Mouse (Mus musculus) hindbrain, postnatal 0 days (tissue): ENCODE data around the gene Dis3l2. TPM values are rescaled to one million over a fixed set of nuclear protein-coding genes. Genes with fewer than 3 reads are reported as not detected.

Experiments used
- ATAC-seq: fragments of 200-750 bp; cut with Nextera tagmentation; 2 replicates; pipeline ENCODE4 v1.8.0; 2017; ENCODE audit warnings: mild to moderate bottlenecking, moderate TSS enrichment, moderate library complexity
- DNase-seq: peaks from one replicate; pipeline ENCODE4 v3.0.0-alpha.2; 2015; ENCODE audit warnings: low spot score
- H3K27ac ChIP-seq: fragments of 300-500 bp; sonication (generic); 2 replicates; pipeline ENCODE4 v1.5.1; 2014; ENCODE audit warnings: mild to moderate bottlenecking
- H3K27me3 ChIP-seq: fragments of 300-500 bp; sonication (generic); 2 replicates; pipeline ENCODE4 v1.6.1; 2014; ENCODE audit warnings: low read length, mixed read lengths; ENCODE audit not compliant: insufficient read depth
- H3K36me3 ChIP-seq: fragments of 300-500 bp; sonication (generic); 2 replicates; pipeline ENCODE4 v1.6.1; 2014; ENCODE audit warnings: low read length, mixed read lengths; ENCODE audit not compliant: insufficient read depth
- H3K4me1 ChIP-seq: fragments of 300-500 bp; sonication (generic); 2 replicates; pipeline ENCODE4 v1.6.1; 2014; ENCODE audit warnings: antibody characterized with exemption, low read length, mixed read lengths; ENCODE audit not compliant: insufficient read depth
- H3K4me2 ChIP-seq: fragments of 300-500 bp; sonication (generic); 2 replicates; pipeline ENCODE4 v1.6.1; 2014; ENCODE audit warnings: low read depth, mild to moderate bottlenecking, low read length, moderate library complexity, mixed read lengths
- H3K4me3 ChIP-seq: fragments of 300-500 bp; sonication (generic); 2 replicates; pipeline ENCODE4 v1.5.1; 2014; ENCODE audit warnings: low read length
- H3K9ac ChIP-seq: fragments of 300-500 bp; sonication (generic); replicated peaks from 2 replicates; pipeline ENCODE4 v1.6.1; 2014; ENCODE audit warnings: mild to moderate bottlenecking, low read length, moderate library complexity, mixed read lengths
- H3K9me3 ChIP-seq: fragments of 300-500 bp; sonication (generic); 2 replicates; pipeline ENCODE4 v1.6.1; 2016; ENCODE audit warnings: low read length, mixed read lengths
- CTCF ChIP-seq: IDR thresholded peaks from 2 replicates; pipeline ENCODE4 v1.5.1; 2016; ENCODE audit warnings: antibody characterized with exemption, control low read depth, low read depth
- WGBS: fragments of 180-500 bp; shearing (Covaris S2); extraction: QIAGEN DNeasy Blood & Tissue Kit; methylation state at CpG from one replicate; pipeline ENCODE4 v1.1.7; 2014; 5-methylcytosine and 5-hydroxymethylcytosine counted together
- polyA plus RNA-seq: library from polyadenylated mRNA; unstranded; fragments of >200 nt; fragmentation: Nextera tagmentation; extraction: Ambion mirVana; gene quantifications from 2 replicates; pipeline ENCODE4 v1.2.1, GENCODE M21; 2015
- total RNA-seq: library from RNA; depleted of rRNA; stranded (reverse); fragments of >200 nt; gene quantifications from 2 replicates; pipeline ENCODE4 v1.2.3, GENCODE M21; 2014; rRNA removed

The Dis3l2 gene
- total and polyA plus RNA-seq, 2 experiments from 2014 or later: 33.2 to 40.0 TPM

DNA sequence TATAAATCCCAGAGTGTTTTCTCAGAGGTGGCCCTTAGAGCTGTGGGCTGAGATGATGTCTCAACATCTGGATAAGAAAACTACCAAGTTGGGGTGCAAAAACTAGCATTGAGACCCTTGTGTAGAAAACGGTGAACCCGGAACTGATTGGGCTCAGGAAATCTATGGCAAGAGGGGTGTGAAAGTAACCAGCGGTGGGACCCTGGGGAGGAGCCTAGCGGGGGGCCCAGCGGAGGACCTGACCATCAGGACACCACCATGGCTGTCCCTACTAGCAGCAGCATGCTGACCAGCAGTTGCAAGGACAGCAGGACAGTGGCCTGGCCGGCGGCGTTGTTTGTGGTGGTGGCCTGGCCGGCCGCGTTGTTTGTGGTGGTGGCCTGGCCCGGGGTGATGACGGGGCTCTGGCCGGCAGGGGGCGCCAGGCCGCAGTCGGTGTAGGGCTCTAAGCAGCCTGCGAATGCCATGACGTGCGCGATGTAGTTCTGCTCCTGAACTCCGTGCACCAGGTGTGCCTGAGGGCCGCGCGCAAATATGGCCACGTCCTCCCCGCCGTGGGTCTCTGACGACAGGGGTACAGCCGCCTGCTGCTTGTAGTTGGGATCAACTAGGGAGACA, 394.9 kb downstream of the Dis3l2 start:
- DNase-seq: peak; percentile 55
- 12% methylated on average over 30 of the region's 30 CpGs for WGBS

More for the DNA sequence above, 394.9 kb downstream of the Dis3l2 start:
- ATAC-seq: peak; percentile 72; the same call in 1 of the 2 replicates
- H3K36me3 ChIP-seq: no peaks in the 10 kb centered on the region
- no peak overlapping the region for H3K4me3 ChIP-seq
- no peaks in the 10 kb centered on the region for H3K4me1 ChIP-seq
- H3K27me3 ChIP-seq: no peaks in the 10 kb centered on the region
- H3K27ac ChIP-seq: no peak overlapping the region
- H3K4me2 ChIP-seq: 0 out of 2 replicates have a peak overlapping the region, but pooled peaks have one; percentile 21
- peak; percentile 71 for TF ChIP-seq CTCF
- H3K9ac ChIP-seq: no peak overlapping the region
- no peaks in the 10 kb centered on the region for H3K9me3 ChIP-seq

Other genes starting within 250 kb of the Dis3l2 start
- 619 and 723 TPM in 2 replicates for gene Ptma, start 177.1 kb upstream of the Dis3l2 start, total RNA-seq
- 1,399 and 1,474 TPM in 2 replicates for gene Ptma, start 177.1 kb upstream of the Dis3l2 start, polyA plus RNA-seq
- gene Pde6d, start 121.2 kb upstream of the Dis3l2 start, total RNA-seq: 36.6 and 39.1 TPM in 2 replicates
- 112 and 121 TPM in 2 replicates for gene Pde6d, start 121.2 kb upstream of the Dis3l2 start, polyA plus RNA-seq
- gene Cops7b, start 120.9 kb upstream of the Dis3l2 start, total RNA-seq: 33.6 and 47.0 TPM in 2 replicates
- gene Cops7b, start 120.9 kb upstream of the Dis3l2 start, polyA plus RNA-seq: 44.7 and 48.3 TPM in 2 replicates
- 13.5 and 14.6 TPM in 2 replicates for gene Nppc, start 33.2 kb upstream of the Dis3l2 start, total RNA-seq
- 22.7 and 27.7 TPM in 2 replicates for gene Nppc, start 33.2 kb upstream of the Dis3l2 start, polyA plus RNA-seq